Mouse (Mus musculus) heart, embryonic 12.5 days (tissue): ENCODE data around the gene Nrap. TPM values are rescaled to one million over a fixed set of nuclear protein-coding genes. Genes with fewer than 3 reads are reported as not detected.

Source experiments
- ATAC-seq: fragments of 200-750 bp; cut with Nextera tagmentation; 2 replicates; pipeline ENCODE4 v1.8.0; 2017; ENCODE audit warnings: moderate TSS enrichment, moderate library complexity; ENCODE audit not compliant: insufficient number of reproducible peaks, low FRiP score
- H3K27ac ChIP-seq: fragments of 300-500 bp; sonication (generic); 2 replicates; pipeline ENCODE4 v1.5.1; 2016; ENCODE audit warnings: mild to moderate bottlenecking, moderate library complexity; ENCODE audit not compliant: poor library complexity, severe bottlenecking
- H3K27me3 ChIP-seq: fragments of 300-500 bp; sonication (generic); replicated peaks from 2 replicates; pipeline ENCODE4 v1.6.1; 2016; ENCODE audit warnings: mild to moderate bottlenecking, moderate library complexity
- H3K36me3 ChIP-seq: fragments of 300-500 bp; sonication (generic); 2 replicates; pipeline ENCODE4 v1.6.1; 2016; ENCODE audit warnings: mild to moderate bottlenecking, moderate library complexity
- H3K4me1 ChIP-seq: fragments of 300-500 bp; sonication (generic); replicated peaks from 2 replicates; pipeline ENCODE4 v1.6.1; 2016; ENCODE audit warnings: mild to moderate bottlenecking
- H3K4me2 ChIP-seq: fragments of 300-500 bp; sonication (generic); 2 replicates; pipeline ENCODE4 v1.6.1; 2016; ENCODE audit warnings: mild to moderate bottlenecking, moderate library complexity
- H3K4me3 ChIP-seq: fragments of 300-500 bp; sonication (generic); 2 replicates; pipeline ENCODE4 v1.5.1; 2016; ENCODE audit warnings: mild to moderate bottlenecking
- H3K9ac ChIP-seq: fragments of 300-500 bp; sonication (generic); 2 replicates; pipeline ENCODE4 v1.6.1; 2016; ENCODE audit warnings: mild to moderate bottlenecking, moderate library complexity
- H3K9me3 ChIP-seq: fragments of 300-500 bp; sonication (generic); replicated peaks from 2 replicates; pipeline ENCODE4 v1.6.1; 2016; ENCODE audit warnings: mild to moderate bottlenecking, moderate library complexity
- WGBS: fragments of 180-500 bp; shearing (Covaris S2); methylation state at CpG from one replicate; pipeline ENCODE4 v1.1.7; 2016; 5-methylcytosine and 5-hydroxymethylcytosine counted together
- polyA plus RNA-seq: library from polyadenylated mRNA; unstranded; fragments of >200 nt; fragmentation: Nextera tagmentation; extraction: Ambion mirVana; gene quantifications from 2 replicates; pipeline ENCODE4 v1.2.1, GENCODE M21; 2016

Gene Nrap
- polyA plus RNA-seq, 1 experiment from 2014 or later = 23.2 TPM

DNA sequence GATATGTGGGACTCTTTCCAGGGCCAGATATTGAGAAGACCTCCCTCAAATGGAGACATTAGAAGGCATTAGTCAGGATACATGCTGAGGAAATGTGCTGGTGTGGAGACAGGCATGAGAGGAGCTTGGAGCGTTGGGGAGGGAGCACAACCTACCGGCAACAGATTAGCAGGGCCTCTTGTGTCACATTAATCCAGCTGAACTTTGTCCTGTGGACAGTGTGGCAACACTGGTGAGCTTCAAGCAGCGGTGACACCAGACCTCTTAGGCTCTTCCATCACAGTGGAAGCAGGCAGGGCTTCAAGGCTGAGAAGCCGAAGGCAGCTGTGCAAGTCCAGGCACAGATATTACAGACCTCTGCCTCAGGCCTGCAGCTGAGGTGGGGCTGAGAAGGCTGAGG, 111.9 kb downstream of the Nrap start:
- H3K9me3 ChIP-seq = no peaks in the 10 kb centered on the region
- WGBS = 81% methylated on average over 4 of the region's 4 CpGs

DNA sequence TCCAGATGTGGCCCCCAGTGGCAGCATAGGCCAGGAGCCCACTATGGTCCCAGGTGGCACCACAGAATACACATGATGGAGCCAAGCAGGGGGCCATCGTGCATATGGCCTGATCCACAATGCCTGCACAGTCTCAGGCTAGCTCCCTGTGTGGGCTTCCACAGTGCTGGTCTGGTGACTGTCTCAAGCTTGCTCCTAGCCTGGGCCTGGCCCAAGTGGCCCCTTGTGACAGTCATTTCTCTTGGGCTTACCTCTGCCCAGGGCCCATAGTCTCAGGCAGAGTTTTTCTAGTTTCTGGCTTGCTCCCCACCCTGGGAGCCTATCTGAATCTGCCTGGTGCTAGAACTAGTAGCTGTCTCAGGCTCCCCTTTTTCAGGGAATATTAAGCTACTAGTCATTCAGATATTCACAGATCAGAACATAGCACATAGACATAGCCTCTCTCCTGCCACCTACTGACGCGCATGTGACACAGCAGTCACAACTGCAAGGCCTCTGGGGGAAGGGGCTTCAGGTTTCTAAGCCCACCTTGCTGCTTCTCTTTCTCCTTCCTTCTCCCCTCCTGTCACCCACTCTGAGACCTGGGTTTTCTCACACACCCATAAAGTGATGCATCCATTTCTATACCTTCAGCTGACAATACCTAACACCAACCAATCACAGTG, 112.6 kb downstream of the Nrap start:
- ATAC-seq = no peak
- H3K27ac ChIP-seq = no peak overlapping the region
- no peaks in the 10 kb centered on the region for H3K36me3 ChIP-seq

More for the DNA sequence above, 111.9 kb downstream of the Nrap start:
- Histone ChIP-seq H3K27me3 (peaks cover 21% of the 10 kb centered on the region), H3K36me3 (no peaks in the 10 kb centered on the region), H3K4me1 (no peaks in the 10 kb centered on the region), H3K4me3 (no peak overlapping the region), H3K9ac (no peak overlapping the region), H3K27ac (no peak overlapping the region), H3K4me2 (no peak overlapping the region)
- no peak for ATAC-seq

DNA sequence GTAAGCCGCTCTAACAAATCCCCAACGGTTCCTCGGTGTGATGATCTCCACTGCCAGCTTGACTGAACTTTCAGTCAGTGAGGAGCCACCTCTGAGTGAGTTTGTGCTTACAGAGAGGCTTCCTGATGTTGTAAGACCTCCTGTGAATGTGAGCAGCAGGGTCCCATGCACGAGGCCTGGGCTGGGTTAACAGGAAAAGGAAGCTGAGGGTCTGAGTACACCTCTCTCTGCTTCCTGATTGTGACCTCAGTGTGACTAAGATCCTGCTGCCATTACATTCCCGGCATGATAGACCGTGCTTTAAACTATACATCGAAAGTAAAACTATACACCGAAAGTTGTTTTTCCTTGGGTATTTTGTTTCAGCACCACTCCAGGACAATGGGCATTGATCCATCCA, 117.8 kb downstream of the Nrap start:
- 70% methylated on average over 8 of the region's 8 CpGs for WGBS
- Histone ChIP-seq H3K9me3 (no peaks in the 10 kb centered on the region), H3K27ac (no peak overlapping the region), H3K4me2 (no peak overlapping the region), H3K36me3 (no peaks in the 10 kb centered on the region), H3K4me3 (no peak overlapping the region), H3K9ac (no peak overlapping the region), H3K27me3 (peaks cover 12% of the 10 kb centered on the region), H3K4me1 (no peaks in the 10 kb centered on the region)
- ATAC-seq = no peak

More for the DNA sequence above, 112.6 kb downstream of the Nrap start:
- peaks cover 21% of the 10 kb centered on the region for H3K27me3 ChIP-seq
- H3K4me3 ChIP-seq = no peak overlapping the region
- no peaks in the 10 kb centered on the region for H3K4me1 ChIP-seq
- H3K9me3 ChIP-seq = no peaks in the 10 kb centered on the region
- WGBS = 33% methylated on average over 3 of the region's 3 CpGs
- no peak overlapping the region for H3K9ac ChIP-seq
- H3K4me2 ChIP-seq = no peak overlapping the region

Other genes starting within 250 kb of the Nrap start
- gene Habp2, start 102.9 kb downstream of the Nrap start, polyA plus RNA-seq = 1.1 and 1.9 TPM in 2 replicates
- 31.6 and 33.9 TPM in 2 replicates for gene Casp7, start 7.1 kb upstream of the Nrap start, polyA plus RNA-seq
- gene Plekhs1, start 71.6 kb upstream of the Nrap start, polyA plus RNA-seq = not detected in 2 replicates
- 10.8 and 14.6 TPM in 2 replicates for gene Dclre1a, start 158.2 kb upstream of the Nrap start, polyA plus RNA-seq
- 15.4 and 17.4 TPM in 2 replicates for gene Nhlrc2, start 158.2 kb upstream of the Nrap start, polyA plus RNA-seq